Mouse (Mus musculus) liver, embryonic 16.5 days (tissue): Measurements from ENCODE around the gene Mog. TPM values are rescaled to one million over a fixed set of nuclear protein-coding genes. Genes with fewer than 3 reads are reported as not detected.

Source experiments
- ATAC-seq: fragments of 200-750 bp; cut with Nextera tagmentation; 2 replicates; pipeline ENCODE4 v1.8.0; 2017; ENCODE audit warnings: low read depth, mild to moderate bottlenecking, moderate number of reproducible peaks, moderate library complexity
- H3K27ac ChIP-seq: fragments of 300-500 bp; sonication (generic); 2 replicates; pipeline ENCODE4 v1.5.1; 2014; ENCODE audit warnings: mild to moderate bottlenecking, low read length
- H3K27me3 ChIP-seq: fragments of 300-500 bp; sonication (generic); 2 replicates; pipeline ENCODE4 v1.6.1; 2014; ENCODE audit warnings: low read depth, low read length, mixed read lengths; ENCODE audit not compliant: control insufficient read depth, insufficient read depth
- H3K36me3 ChIP-seq: fragments of 300-500 bp; sonication (generic); 2 replicates; pipeline ENCODE4 v1.6.1; 2014; ENCODE audit warnings: mild to moderate bottlenecking; ENCODE audit not compliant: control insufficient read depth, insufficient read depth
- H3K4me1 ChIP-seq: fragments of 300-500 bp; sonication (generic); 2 replicates; pipeline ENCODE4 v1.6.1; 2014; ENCODE audit warnings: low read depth, low read length, mixed read lengths; ENCODE audit not compliant: control insufficient read depth
- H3K4me2 ChIP-seq: fragments of 300-500 bp; sonication (generic); 2 replicates; pipeline ENCODE4 v1.6.1; 2014; ENCODE audit warnings: low read depth, low read length, mixed read lengths
- H3K4me3 ChIP-seq: fragments of 300-500 bp; sonication (generic); 2 replicates; pipeline ENCODE4 v1.5.1; 2014; ENCODE audit warnings: low read depth, mild to moderate bottlenecking, low read length
- H3K9ac ChIP-seq: fragments of 300-500 bp; sonication (generic); 2 replicates; pipeline ENCODE4 v1.6.1; 2014; ENCODE audit warnings: low read depth, low read length
- H3K9me3 ChIP-seq: fragments of 300-500 bp; sonication (generic); replicated peaks from 2 replicates; pipeline ENCODE4 v1.6.1; 2016; ENCODE audit warnings: low read length; ENCODE audit not compliant: control insufficient read depth
- WGBS: fragments of 180-500 bp; shearing (Covaris S2); extraction: QIAGEN DNeasy Blood & Tissue Kit; methylation state at CpG from one replicate; pipeline ENCODE4 v1.1.7; 2014; ENCODE audit not compliant: insufficient replicate concordance; 5-methylcytosine and 5-hydroxymethylcytosine counted together
- polyA plus RNA-seq: library from polyadenylated mRNA; unstranded; fragments of >200 nt; fragmentation: Nextera tagmentation; extraction: Ambion mirVana; gene quantifications from 2 replicates; pipeline ENCODE4 v1.2.1, GENCODE M21; 2015

Mog gene
- polyA plus RNA-seq, result not detected in 2 replicates

DNA sequence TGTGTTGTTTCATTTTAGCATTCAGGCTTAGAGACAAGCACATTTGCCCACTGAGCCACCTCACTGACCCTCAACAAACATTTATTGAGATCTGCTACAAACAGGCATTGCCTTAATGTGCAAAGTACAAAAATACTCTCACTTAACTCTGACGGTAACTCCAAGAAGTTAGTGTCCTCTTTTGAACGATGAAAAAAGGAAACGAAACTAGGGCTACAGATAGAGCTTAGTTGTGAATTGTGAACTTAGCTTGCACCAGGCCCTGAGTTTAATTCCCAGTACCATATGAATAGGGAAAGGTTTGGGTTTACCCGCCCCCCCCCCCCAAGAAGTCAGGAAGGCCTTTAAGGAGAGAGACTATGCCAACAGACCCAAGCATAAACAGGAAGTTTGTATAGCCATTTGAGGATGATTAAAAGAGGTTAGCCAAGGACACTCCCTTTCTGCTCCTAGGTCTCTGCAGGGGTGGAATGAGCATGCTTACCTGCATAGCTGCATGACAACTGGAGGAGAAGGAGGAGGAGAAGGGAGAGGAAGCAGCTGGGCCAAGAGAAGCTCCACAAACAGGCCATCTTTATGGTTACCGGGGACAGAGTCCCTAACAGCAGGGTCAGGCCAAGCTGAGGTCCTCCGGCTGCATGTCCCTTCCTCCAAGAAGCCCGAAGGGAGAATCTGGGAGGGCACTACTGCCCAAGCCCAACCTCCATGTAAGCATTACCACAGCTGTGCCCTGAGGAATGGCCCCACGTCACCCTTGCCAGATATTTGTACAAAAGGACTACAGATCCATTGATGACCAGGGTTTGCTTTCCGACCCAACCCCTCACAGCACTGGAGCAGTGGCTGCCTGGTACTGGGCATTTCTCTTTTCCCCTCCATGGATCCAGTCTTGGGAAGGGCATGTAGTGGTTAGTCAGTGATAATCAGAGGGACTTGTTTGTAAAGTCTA is at the start of gene Mog:
TSS of gene Mog (minus strand) at position 771 of the 949 bp plus-strand sequence.
- 54% methylated on average over 9 of the region's 9 CpGs for WGBS
- H3K4me3 ChIP-seq, result no peak within 1 kb of the TSS
- H3K4me2 ChIP-seq, result no peak within 1 kb of the TSS
- no peaks in the 10 kb centered on the region for H3K27me3 ChIP-seq
- no peaks in the 10 kb centered on the region for H3K9me3 ChIP-seq
- ATAC-seq, result no peak
- H3K4me1 ChIP-seq, result no peaks in the 10 kb centered on the region
- no peak within 1 kb of the TSS for H3K9ac ChIP-seq
- no peaks in the 10 kb centered on the region for H3K36me3 ChIP-seq
- no peak within 1 kb of the TSS for H3K27ac ChIP-seq

GRCm38 (mm10) chr17:37072730-37073276 is 49.6 kb upstream of the Mog start:
- Histone ChIP-seq H3K9ac (no peak overlapping the region), H3K36me3 (no peaks in the 10 kb centered on the region), H3K4me2 (no peak overlapping the region), H3K27me3 (no peaks in the 10 kb centered on the region), H3K4me3 (no peak overlapping the region), H3K27ac (no peak overlapping the region), H3K9me3 (no peaks in the 10 kb centered on the region), H3K4me1 (no peaks in the 10 kb centered on the region)
- WGBS, result 50% methylated on average over 11 of the region's 11 CpGs
- no peak for ATAC-seq

GRCm38 (mm10) chr17:37072080-37072729 is 49.0 kb upstream of the Mog start:
- 64% methylated on average over 12 of the region's 12 CpGs for WGBS
- ATAC-seq, result no peak
- no peaks in the 10 kb centered on the region for H3K36me3 ChIP-seq
- H3K4me2 ChIP-seq, result no peak overlapping the region
- H3K9me3 ChIP-seq, result no peaks in the 10 kb centered on the region
- no peak overlapping the region for H3K27ac ChIP-seq
- H3K9ac ChIP-seq, result no peak overlapping the region
- no peak overlapping the region for H3K4me3 ChIP-seq
- no peaks in the 10 kb centered on the region for H3K27me3 ChIP-seq
- no peaks in the 10 kb centered on the region for H3K4me1 ChIP-seq

GRCm38 (mm10) chr17:37070121-37070520 is 46.9 kb upstream of the Mog start:
- H3K9ac ChIP-seq, result no peak overlapping the region
- H3K4me3 ChIP-seq, result no peak overlapping the region
- no peak for ATAC-seq
- no peak overlapping the region for H3K27ac ChIP-seq
- H3K4me1 ChIP-seq, result no peaks in the 10 kb centered on the region
- no peaks in the 10 kb centered on the region for H3K36me3 ChIP-seq
- H3K27me3 ChIP-seq, result no peaks in the 10 kb centered on the region
- H3K4me2 ChIP-seq, result no peak overlapping the region
- H3K9me3 ChIP-seq, result no peaks in the 10 kb centered on the region
- WGBS, result 59% methylated on average over 8 of the region's 8 CpGs

GRCm38 (mm10) chr17:37067861-37068260 is 44.7 kb upstream of the Mog start:
- no peaks in the 10 kb centered on the region for H3K9me3 ChIP-seq
- no peak overlapping the region for H3K9ac ChIP-seq
- H3K36me3 ChIP-seq, result no peaks in the 10 kb centered on the region
- H3K27me3 ChIP-seq, result no peaks in the 10 kb centered on the region
- H3K27ac ChIP-seq, result no peak overlapping the region
- no peak for ATAC-seq
- no peak overlapping the region for H3K4me2 ChIP-seq
- no peak overlapping the region for H3K4me3 ChIP-seq
- no peaks in the 10 kb centered on the region for H3K4me1 ChIP-seq
- WGBS, result 61% methylated on average over 1 of the region's 1 CpGs

DNA sequence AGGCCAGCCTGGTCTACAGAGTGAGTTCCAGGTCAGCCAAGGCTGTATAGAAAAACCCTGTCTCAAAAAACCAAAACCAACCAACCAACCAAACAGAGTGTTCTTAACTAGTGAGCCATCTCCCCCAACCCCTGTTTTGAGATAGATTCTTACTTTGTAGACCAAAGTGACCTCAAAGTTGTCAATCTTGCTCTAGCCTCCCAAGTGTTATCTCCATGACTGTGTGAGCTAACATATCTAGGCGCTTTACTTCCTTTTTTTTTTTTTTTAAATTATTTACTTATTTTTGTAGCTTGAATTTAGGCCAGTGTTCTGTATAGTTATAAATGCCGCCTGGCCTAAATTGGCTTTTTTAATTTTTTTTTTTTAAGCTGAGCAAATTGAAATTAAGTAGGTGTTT is 42.8 kb upstream of the Mog start:
- H3K27ac ChIP-seq, result no peak overlapping the region
- no peaks in the 10 kb centered on the region for H3K36me3 ChIP-seq
- H3K27me3 ChIP-seq, result no peaks in the 10 kb centered on the region
- no peak for ATAC-seq
- 63% methylated on average over 2 of the region's 2 CpGs for WGBS
- H3K4me1 ChIP-seq, result no peaks in the 10 kb centered on the region
- no peak overlapping the region for H3K4me3 ChIP-seq
- no peaks in the 10 kb centered on the region for H3K9me3 ChIP-seq
- no peak overlapping the region for H3K4me2 ChIP-seq
- H3K9ac ChIP-seq, result no peak overlapping the region

- Histone ChIP-seq H3K9me3 (no peaks in the 10 kb centered on the region), H3K4me2 (no peak overlapping the region), H3K27ac (no peak overlapping the region), H3K36me3 (no peaks in the 10 kb centered on the region), H3K9ac (no peak overlapping the region), H3K27me3 (no peaks in the 10 kb centered on the region), H3K4me1 (no peaks in the 10 kb centered on the region), H3K4me3 (no peak overlapping the region)
- no peak for ATAC-seq
- 75% methylated on average over 11 of the region's 11 CpGs for WGBS
These were observed 40.7 kb upstream of the Mog start for GRCm38 (mm10) chr17:37063686-37064495.

GRCm38 (mm10) chr17:37063063-37063462 is 39.9 kb upstream of the Mog start:
- no peak overlapping the region for H3K4me2 ChIP-seq
- H3K4me1 ChIP-seq, result no peaks in the 10 kb centered on the region
- ATAC-seq, result no peak
- no peaks in the 10 kb centered on the region for H3K9me3 ChIP-seq
- 58% methylated on average over 10 of the region's 10 CpGs for WGBS
- H3K27ac ChIP-seq, result no peak overlapping the region
- no peaks in the 10 kb centered on the region for H3K27me3 ChIP-seq
- H3K36me3 ChIP-seq, result no peaks in the 10 kb centered on the region
- no peak overlapping the region for H3K4me3 ChIP-seq
- H3K9ac ChIP-seq, result no peak overlapping the region
